Mouse (Mus musculus): ENCODE data around the gene Pheta1.

Gene Pheta1

DNA sequence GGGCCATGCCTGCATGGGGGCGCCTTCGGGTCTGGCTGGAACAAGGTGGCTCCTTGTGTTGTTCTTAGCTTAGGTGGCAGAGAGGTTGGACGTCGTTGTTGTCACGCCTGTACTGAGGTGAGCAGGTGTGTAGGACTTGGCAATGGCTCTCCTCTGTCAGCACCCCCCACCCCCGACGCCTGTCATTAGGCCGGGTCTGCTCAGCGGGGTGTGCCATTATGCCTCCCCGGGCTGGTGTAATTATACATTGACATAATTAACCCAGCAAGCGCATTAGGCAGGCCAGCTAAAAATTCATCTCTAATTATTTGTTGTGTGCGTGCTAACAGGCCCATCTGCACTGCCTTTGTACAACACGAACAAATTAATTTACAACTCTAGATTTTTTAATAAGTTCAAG, 40.6 kb downstream of the Pheta1 start:
- TF ChIP-seq GATA4 (IDR thresholded peaks at IDR 0.05; ENCODE audit: insufficient replicate concordance, low read length): no peak

DNA sequence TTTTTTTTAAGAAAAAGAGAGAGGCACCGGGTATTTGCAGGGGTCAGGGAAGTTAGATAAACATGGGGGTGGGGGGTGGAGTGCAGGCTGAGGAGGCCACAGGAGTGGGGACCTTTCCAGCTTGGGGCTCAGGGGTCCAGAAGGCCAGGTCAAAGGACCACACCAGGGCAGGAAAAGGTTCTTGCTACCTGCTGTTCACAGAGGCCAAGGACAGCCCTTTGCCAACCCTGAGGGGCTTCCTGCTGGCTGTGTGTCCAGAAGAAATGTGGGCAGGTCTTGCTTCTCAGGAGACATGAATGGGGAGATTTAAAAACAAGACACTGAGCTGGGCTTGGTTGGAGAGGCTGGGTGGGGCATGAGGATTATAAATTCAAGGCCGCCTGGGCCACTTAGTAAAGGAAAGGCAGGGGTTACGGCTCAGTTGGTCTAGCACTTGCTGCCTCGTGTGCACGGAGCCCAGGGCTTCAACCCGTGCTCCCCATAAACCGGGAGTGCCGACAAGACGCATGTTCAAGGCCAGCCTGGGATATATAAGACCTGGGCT, 41.1 kb downstream of the Pheta1 start:
- no peak for TF ChIP-seq GATA4 (IDR thresholded peaks at IDR 0.05; ENCODE audit: insufficient replicate concordance, low read length)

DNA sequence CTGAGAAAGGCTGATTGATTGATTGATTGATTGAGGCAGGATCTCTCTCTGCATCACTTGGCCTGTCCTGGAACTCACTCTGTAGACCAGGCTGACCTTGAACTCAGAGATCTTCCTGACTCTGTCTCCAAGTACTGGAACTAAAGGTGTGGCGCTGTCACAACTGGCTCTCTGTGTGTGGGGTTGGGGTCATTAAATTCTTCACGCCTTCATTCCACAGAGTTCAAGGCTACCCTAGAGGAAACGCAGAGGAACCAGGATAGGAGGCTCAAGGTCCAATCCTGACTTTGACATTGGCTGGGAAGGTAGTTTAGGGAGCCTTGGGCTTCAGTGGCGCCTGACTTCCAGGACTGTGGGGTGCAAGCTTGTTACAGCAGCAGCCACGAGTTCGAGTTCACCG, 42.1 kb downstream of the Pheta1 start:
- TF ChIP-seq GATA4 (IDR thresholded peaks at IDR 0.05; ENCODE audit: insufficient replicate concordance, low read length): no peak

DNA sequence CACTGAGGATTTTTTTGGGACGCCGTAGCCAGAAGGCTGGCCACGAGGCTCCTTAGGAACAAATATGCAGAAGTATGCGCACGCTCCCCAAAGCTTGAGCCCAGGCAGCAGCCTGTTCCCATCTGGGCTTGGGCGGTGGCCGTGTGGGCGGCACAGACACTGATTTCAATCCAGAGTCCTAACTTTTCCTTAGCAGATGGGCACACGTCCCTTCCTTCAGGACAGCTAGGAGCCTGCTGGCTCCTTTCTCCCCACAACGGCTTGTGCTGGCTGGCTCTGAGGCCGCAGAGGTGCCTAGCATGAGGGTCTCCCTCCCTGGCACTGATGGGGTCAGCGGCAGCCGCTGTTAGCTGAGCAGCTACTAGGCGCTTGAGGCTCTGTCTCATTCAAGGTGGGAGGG, 43.5 kb downstream of the Pheta1 start:
- no peak for TF ChIP-seq GATA4 (IDR thresholded peaks at IDR 0.05; ENCODE audit: insufficient replicate concordance, low read length)

DNA sequence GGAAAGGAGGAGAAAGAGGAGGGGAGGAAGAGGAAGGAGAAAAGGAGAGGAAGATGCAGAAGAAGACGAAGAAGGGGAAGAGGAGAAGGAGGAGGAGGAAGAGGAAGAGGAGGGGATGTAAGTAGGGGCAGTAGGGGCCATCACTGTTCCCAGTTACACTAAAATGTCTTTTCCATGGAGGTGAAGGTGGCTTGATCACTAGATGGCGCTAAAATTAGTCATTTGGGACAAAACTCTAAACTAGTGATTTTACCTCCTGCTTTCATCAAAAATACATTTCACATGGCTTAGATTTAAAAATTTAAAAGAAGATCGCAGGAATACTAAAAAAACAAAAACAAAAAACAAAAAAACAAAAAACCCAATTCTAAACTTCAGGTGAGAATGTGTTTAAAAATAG, 44.8 kb downstream of the Pheta1 start:
- no peak for TF ChIP-seq GATA4 (IDR thresholded peaks at IDR 0.05; ENCODE audit: insufficient replicate concordance, low read length)

DNA sequence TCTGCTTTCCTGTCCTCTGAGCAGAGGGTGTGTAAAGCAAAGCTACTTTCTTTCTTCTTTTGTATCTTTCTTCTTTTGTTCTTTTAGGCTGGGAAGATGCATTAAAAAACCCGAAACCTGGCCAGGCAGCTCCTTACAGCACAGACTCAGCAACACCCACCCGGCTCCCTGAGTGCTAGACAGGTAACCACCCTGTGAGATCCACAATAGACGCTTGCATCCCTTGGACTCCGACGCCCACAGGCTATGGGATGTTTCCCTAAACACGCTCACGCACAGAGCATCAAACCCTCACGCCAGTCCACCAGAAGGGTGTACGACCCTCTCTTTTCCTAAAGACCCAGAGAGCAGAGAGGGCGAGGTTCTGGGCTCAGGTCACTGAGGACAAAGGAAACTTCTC, 45.9 kb downstream of the Pheta1 start:
- no peak for TF ChIP-seq GATA4 (IDR thresholded peaks at IDR 0.05; ENCODE audit: insufficient replicate concordance, low read length)

DNA sequence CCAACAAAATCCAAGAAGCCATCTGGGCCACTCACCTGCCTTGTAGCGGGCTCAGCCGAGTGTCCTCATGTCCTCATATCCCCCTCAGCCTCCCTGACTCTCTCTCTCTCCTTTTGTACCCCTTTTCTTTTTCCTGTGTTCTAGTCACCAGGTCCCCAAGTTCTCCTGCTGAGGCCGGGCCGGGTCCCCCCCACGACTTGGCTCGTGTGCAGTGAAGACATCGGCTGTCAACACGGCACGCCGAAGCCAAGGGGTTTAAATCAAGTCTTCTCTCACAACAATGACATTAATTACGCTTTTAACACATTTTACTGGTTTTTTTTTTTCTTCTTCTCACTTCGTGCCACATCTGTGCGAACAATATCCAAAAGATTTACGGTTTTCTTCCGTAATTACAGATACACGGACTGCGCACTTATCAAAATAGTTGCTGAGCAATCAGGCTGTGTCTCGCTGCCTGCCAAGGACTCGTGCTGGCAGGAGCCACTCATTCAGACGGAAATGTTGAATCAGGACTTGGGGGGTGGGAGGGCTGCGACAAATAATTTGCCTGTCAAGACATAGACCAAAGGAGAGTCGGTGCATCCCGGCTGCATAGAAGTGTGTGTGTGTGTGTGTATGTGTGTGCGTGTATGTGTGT, 46.5 kb downstream of the Pheta1 start:
- TF ChIP-seq GATA4 (IDR thresholded peaks at IDR 0.05; ENCODE audit: insufficient replicate concordance, low read length): no peak

DNA sequence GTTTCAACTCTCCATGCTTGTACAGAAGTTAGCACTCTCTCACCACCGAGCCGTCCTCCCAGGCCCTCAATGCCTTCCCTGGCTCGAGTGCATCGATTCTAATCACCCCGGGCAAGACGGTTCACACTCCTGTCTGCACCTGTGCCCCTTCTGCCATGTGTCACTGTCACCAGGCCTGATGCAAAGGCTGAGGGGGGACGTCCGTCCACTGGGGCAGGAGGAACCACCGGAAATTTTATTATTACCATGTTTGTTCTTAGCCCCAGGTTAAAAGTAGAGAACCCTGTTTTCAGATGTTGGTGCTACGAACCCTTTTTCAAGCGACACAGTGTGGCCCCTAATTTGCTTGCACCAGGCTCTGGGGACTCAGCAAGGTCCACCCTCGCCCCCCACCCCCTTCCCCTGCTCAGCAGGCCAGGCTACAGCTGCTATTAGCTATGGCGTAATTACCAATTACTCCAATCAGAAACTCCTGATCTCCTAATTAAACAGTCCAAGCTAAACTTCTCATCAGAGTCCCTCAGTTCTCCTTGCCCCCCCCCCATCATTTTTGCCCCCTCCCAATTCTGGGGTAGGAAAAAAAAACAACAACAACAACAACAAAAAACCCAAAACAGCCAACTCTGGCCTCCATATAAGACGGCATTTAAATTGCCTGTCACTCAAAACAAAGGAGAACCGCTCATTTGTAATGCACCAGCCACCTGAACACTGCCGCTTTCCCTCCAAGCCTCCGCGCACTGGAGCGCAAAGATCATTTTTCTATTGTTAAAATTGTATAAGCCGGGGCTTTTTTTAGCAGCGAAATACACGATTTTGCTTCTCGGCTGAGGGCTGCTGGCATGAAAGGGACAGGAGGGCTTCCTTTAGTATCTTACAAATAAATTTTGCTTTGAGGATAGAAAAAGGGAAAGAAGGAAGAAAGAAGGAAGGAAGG, 54.3 kb downstream of the Pheta1 start:
- TF ChIP-seq GATA4 (IDR thresholded peaks at IDR 0.05; ENCODE audit: insufficient replicate concordance, low read length): no peak

All from liver, adult (tissue).